Mouse (Mus musculus) right cerebral cortex, adult 18-20 months (tissue): ENCODE measurements at regions not wholly inside any gene's neighbourhood (a gene's known extent, or its start where the extent isn't known, plus 50 kb on each side); places are given as distances from the start of the nearest gene placed in this dataset.

ENCODE experiments used
- DNase-seq: peaks from one replicate; pipeline ENCODE4 v3.0.0; 2022; ENCODE audit warnings: mixed read lengths

GRCm38 (mm10) chr9:73173589-73174247 lies 60.5 kb downstream of the Rsl24d1 start:
- no peak for DNase-seq

GRCm38 (mm10) chr9:73176645-73177044 lies 63.4 kb downstream of the Rsl24d1 start:
- no peak for DNase-seq

- no peak for DNase-seq
Measured at GRCm38 (mm10) chr9:73183356-73183755, 70.1 kb downstream of the Rsl24d1 start.

- DNase-seq: no peak
Measured at GRCm38 (mm10) chr9:73184908-73185307, 71.7 kb downstream of the Rsl24d1 start.

GRCm38 (mm10) chr9:73192271-73192785 lies 79.1 kb downstream of the Rsl24d1 start:
- DNase-seq: no peak

- DNase-seq: no peak
Measured at GRCm38 (mm10) chr9:73198261-73199085, 85.2 kb downstream of the Rsl24d1 start.

- no peak for DNase-seq
Measured at GRCm38 (mm10) chr9:73223111-73223510, 109.9 kb downstream of the Rsl24d1 start.

GRCm38 (mm10) chr9:73240188-73240587 lies 127.0 kb downstream of the Rsl24d1 start:
- DNase-seq: no peak

GRCm38 (mm10) chr9:73242521-73243308 lies 129.5 kb downstream of the Rsl24d1 start:
- no peak for DNase-seq

GRCm38 (mm10) chr9:73244177-73244576 lies 131.0 kb downstream of the Rsl24d1 start:
- DNase-seq: peak; percentile 9

GRCm38 (mm10) chr9:73245524-73245923 lies 132.3 kb downstream of the Rsl24d1 start:
- DNase-seq: peak; percentile 35

- peak; percentile 31 for DNase-seq
Measured at GRCm38 (mm10) chr9:73258171-73258570, 144.9 kb downstream of the Rsl24d1 start.

GRCm38 (mm10) chr9:73258640-73259039 lies 145.4 kb downstream of the Rsl24d1 start:
- DNase-seq: no peak

GRCm38 (mm10) chr9:73262711-73263110 lies 149.5 kb downstream of the Rsl24d1 start:
- DNase-seq: no peak

- DNase-seq: no peak
Measured at GRCm38 (mm10) chr9:73270249-73270648, 157.0 kb downstream of the Rsl24d1 start.

GRCm38 (mm10) chr9:73272614-73273013 lies 159.4 kb downstream of the Rsl24d1 start:
- peak; percentile 71 for DNase-seq

- peak; percentile 85 for DNase-seq
Measured at GRCm38 (mm10) chr9:73273681-73274080, 160.5 kb downstream of the Rsl24d1 start.

- DNase-seq: no peak
Measured at GRCm38 (mm10) chr9:73275671-73276070, 162.4 kb downstream of the Rsl24d1 start.

- no peak for DNase-seq
Measured at GRCm38 (mm10) chr9:73295287-73295686, 182.1 kb downstream of the Rsl24d1 start.

GRCm38 (mm10) chr9:73302156-73302918 lies 189.1 kb downstream of the Rsl24d1 start:
- DNase-seq: no peak

GRCm38 (mm10) chr9:73317048-73317447 lies 203.8 kb downstream of the Rsl24d1 start:
- DNase-seq: no peak

GRCm38 (mm10) chr9:73319704-73320307 lies 206.6 kb downstream of the Rsl24d1 start:
- no peak for DNase-seq
